Mouse (Mus musculus) retina, adult 2 months (tissue): Measurements from ENCODE around the gene Ndn.
A peak's percentile ranks its signal among the peaks of the same experiment; 100 is the strongest.

Experiments
- DNase-seq: peaks from one replicate; pipeline ENCODE4 v3.0.0-alpha.2; 2012; ENCODE audit warnings: low read depth, low spot score

Ndn gene

DNA sequence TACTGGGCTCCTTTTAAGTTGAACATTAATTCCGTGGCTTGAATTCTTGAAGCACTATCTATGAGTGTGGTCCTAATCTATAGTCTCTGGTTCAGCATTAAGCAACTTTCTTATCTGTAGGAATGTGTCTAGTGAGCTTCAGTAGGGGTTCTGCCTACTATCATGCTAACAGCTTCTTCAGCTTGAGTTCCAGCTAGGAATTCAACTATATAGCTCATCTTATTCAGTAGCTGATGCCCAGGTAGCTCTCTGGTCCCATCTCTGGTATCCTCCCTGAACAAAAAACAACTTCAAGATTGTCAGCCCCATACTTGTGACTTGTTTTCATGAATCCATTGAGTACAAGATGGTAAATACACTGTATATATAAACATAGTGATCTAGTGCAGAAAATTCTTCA lies at the start of gene Ndn:
Gene Ndn, plus strand, starts transcription at position 301 of the 400 bp plus-strand sequence.
- no peak for DNase-seq

DNA sequence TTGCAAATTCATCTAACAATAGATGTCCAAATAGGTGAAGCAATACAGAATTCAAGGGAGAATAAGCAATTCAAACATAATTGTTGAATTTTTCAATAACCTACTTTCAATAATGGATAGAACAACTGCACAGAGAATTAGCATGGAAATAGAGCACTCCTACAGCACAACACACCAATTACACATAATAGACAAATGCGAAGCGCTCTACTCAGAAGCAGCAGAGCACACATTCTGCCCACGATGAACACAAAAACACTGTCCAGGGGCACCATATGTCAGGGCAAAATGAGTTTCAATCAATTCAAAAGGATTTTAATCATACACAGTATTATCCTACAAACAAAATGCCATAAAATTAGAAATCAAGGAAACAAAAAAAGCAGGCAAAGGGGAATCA lies 43.9 kb upstream of the Ndn start:
- no peak for DNase-seq

DNA sequence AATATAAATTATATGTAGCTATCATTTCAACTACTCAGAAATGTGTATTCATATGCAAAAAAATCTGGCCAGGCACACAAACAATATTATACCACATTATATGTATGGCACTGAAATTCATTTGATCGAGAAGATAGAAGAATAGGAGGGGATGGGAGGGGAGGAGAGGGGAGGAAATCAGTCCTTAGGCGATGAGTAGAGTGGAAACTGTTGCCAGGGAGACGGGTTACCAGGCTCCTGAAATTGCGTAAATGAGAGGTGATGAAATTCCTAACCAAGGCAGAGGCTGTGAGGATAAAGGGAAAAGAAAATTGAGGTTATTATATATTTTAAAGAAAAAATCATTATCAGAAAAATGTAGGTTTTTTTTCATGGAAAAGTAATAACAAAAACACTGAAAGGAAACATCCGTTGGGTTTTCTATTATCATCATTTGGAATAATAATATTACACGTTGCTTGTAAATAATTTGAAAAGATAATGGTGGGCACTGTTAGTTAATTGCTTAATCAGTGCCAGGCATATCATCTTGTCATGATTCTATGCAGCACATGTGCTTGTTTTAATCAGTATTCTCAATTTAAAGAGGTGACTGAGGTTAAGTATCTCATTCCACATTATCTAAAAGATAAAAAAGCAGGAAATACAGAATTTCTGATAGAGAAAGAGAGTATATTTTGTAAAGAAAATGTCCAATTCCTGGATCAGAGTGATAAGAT lies 39.3 kb upstream of the Ndn start:
- DNase-seq, result no peak

DNA sequence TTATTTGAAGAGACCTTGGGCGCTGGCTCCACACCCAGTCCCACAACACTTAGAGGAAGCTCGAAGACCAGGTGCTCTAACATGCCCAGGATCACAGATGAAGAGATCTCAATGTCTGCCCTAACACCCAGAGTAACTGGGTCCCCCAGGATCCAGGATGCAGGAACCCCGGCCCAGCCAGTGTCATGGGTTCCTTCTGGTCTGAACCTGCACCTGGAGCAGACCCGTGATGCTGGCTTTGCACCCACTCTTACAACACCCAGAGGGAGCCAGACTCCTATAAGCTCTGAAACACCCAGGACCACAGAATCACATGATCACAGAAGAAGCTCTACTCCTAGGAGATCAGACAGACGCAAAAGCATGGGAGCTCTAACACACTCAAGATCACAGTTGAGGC lies 29.6 kb upstream of the Ndn start:
- no peak for DNase-seq

DNA sequence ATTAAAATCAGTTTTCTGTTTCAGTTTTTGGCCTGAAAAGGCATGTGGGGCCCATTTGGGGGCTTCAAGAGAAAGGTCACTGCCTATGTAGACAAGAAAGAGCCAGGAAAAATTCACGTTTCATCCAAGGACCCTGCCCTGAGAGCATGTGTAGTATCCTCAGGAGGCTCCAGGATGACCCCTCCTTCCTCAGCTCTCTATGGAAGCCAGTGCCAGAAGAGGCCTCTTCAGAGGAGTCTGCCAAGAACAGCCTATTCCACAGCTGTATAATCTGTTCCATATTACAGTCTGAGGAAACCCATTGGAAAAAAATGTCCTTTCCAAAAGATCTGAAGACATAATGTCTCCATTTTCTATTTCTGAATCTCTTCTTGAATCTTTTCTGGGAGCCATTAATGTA lies 958 bp upstream of the Ndn start:
- DNase-seq, result no peak

DNA sequence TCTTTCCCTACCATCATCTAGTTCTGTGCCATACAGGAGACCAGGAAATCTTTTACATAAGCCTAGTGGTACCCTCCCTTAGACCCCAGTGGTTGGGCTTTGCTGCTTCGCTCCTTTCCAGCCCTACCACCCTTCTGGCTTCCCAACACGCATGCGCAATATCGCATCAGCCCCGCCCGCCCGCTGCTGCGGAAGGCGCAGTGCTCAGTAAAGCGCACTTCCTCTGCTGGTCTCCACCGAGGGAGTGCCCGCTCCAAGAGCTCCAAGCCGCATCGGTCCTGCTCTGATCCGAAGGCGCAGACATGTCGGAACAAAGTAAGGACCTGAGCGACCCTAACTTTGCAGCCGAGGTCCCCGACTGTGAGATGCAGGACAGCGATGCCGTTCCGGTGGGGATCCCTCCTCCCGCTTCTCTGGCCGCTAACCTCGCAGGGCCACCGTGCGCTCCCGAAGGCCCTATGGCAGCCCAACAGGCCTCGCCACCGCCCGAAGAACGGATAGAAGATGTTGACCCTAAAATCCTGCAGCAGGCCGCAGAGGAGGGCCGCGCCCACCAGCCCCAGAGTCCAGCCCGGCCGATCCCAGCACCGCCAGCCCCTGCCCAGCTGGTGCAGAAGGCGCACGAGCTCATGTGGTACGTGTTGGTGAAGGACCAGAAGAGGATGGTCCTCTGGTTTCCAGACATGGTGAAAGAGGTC lies 1.9 kb downstream of the Ndn start:
- DNase-seq, result peak; percentile 32

DNA sequence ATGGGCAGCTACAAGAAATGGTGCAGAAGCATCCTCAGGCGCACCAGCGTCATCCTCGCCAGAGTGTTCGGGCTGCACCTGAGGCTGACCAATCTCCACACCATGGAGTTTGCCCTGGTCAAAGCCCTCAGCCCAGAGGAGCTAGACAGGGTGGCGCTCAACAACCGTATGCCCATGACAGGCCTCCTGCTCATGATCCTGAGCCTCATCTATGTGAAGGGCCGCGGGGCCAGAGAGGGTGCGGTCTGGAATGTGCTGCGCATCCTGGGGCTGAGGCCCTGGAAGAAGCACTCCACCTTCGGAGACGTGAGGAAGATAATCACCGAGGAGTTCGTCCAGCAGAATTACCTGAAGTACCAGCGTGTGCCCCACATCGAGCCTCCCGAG lies 2.4 kb downstream of the Ndn start:
- DNase-seq, result no peak

DNA sequence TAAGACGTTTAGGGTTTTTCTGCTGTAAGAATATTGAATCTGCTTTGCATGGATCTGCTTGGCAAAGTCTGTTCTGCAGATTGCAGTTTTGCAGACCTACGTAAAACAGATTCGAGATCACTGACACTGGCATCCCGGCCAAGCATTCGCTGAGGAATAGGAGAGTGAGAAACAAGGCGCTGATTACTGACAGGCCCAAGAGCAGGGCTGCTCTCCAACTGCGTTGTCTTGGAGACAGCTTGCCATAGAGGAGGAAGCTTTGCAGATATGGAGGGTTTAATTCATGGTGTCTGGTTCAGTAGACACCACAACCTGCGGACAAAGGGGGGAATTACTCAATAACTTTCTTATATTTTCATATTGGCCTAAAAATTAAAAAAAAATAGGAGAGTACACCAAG lies 4.9 kb downstream of the Ndn start:
- DNase-seq, result no peak

DNA sequence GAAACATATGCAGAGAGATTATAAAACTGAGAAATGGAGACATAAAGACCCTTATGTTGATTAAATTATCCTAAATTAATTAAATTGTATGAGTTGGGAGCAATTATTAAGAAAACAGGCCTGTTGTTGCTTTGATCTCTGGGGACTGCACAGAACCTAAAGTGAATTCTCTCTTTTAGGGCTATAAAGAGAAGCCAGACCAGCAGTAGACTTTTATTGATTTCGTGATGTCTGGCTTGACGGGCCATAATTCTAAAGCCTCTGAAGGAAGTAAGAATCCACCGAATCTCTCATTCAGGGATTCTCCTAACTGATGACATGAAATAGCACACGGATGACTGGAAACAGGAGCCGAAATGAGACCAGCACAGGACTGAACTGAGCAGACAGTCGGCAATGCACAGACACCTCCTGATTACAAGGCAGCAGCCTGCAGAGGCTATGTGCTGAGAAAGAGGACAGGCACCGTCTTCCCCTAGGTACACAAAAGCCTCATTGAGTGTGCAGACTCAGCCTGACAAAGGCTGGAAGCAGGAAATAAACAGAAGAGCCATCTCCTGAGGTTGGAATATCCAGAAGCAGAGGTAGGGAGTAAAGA lies 18.8 kb downstream of the Ndn start:
- DNase-seq, result no peak

DNA sequence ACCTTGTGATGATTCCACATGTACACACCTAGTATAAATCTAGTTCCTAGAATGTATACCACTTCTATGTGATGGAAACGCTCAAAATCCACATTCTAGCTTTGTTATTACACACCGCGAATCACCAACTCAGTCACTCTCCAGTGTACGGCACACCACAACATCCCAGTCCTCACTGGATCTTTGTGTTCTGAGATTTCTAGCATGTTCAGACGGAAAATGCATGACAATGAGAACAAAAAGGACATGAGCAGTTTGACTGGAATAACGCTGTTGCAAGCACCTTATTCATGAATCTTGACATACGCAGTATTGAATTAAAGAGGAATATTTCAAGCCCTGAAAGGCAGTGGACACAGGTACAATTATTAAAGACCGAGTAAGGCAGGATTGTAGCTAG lies 20.4 kb downstream of the Ndn start:
- DNase-seq, result no peak

DNA sequence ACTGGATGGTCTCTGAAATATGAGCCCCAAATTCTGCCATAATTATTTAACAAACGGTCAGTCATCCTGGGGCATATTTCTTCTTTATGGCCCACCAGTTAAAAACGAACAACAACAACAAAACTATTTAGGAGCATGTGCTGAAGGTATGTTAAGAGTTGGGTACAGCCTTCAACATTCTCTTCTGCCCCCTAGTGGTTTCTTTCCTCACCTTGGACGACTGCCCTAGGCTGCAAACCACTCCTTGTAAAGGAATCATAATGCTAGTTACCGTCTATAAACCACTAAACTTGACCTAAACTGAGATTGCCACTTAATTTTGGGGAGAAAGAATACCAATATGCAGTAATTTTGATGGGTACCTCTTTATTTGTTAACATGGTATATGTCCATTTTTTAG lies 29.3 kb downstream of the Ndn start:
- peak; percentile 6 for DNase-seq

DNA sequence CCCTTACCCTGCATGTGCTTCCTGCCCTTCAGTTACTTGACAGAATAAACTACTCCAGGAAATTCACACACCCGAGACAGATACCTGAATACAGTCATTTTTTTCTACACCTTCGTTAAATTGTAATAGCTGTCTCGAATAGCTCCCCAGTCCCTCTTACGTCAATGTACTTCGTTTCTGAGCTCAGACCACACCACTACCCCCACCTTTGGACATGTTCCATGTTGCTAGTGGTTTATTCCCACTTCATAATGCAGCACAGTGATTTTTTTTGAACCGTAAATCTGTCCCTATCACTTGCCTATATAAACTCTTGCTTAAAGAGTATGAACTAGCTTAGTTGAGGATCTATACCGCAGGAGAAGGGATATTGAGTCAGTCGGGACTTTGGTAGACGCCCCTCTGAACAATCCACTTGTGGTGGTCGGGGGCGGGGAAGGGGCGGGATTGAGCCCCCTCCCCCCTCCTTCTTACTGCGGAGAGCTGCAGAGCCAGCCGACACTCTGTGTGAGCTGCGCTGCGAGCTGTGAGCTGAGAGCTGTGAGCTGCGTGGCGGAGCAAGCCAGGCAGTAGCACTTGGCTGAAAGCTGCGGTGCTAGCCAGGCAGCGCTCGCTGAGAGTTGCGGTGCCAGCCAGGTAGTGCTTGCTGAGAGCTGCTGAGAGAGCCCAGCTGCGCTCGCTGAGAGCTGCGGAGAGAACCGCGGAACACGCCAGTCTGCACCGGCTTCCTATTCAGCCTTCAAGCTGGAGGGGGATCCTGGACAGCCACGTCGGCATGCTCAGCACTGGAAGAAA lies 30.3 kb downstream of the Ndn start, which contains the start of gene Magel2:
Gene Magel2, plus strand, starts transcription at position 501 of the 795 bp plus-strand sequence.
- no peak for DNase-seq

DNA sequence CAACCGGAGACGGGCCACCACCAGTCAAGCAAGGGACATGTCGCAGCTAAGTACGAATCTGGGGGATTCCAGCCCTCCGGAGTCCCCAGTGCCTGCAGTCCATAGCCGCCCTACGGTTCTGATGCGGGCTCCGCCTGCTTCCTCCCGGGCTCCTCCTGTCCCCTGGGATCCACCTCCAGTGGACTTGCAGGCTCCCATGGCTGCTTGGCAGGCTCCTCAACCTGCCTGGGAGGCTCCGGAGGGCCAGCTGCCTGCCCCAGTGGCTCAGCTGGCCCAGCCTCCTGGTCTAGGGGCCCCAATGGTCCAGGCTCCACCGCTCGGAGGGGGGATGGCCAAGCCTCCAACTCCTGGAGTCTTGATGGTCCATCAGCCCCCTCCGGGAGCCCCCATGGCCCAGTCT lies 30.9 kb downstream of the Ndn start:
- no peak for DNase-seq

DNA sequence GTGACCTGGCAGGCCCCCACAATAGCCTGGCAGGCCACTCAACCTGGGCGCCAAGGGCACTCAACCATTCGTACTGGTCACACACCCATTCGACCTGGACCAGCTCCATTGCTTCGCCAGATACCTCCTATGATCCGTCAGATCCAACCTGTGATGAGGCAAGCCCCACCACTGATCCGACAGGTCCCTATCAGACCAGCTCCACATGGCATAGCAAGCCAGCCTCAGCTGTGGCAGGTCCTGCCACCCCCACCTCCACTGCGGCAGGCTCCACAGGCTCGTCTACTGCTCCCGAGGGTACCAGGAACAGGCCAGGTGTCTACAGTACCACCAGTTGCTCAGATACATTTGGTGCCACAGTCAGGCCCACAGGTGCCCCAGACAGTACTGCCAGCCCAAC lies 32.2 kb downstream of the Ndn start:
- no peak for DNase-seq

DNA sequence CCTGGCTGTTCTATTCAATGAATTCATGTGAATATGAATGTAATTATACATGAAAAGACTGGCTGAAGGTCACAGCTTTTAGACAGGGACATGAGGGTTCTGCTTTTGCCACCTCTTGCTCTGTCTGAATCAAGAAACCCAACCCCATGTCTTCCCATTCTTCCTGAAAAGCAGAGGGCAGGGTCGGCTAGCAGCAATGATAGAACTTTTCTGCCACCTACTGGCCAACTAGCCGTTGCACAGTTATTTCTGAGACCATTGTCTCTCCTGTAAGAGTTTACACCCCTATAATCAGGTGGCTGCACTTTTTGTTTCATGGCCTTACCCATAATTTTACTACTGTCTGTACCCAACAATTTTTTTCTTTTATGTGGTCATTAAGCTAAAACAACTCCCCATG lies 36.0 kb downstream of the Ndn start:
- peak; percentile 6 for DNase-seq

DNA sequence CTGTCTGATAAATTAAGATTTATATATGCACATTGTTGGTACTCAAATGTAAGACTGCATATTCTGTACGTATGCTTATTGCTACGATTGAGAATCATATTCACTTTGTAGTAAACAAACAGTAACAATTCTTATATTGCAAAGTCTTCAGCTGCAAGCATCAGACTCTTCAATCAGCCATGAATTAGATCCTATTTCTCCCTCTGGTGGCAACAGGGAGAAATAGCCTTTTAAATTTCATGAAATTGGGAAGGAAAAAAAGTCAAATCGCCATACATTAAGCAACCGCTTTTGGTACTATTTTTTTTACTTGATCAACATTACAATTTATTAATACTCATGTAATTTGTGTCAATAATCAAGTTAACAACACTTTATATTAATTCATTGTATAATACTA lies 41.9 kb downstream of the Ndn start:
- no peak for DNase-seq

DNA sequence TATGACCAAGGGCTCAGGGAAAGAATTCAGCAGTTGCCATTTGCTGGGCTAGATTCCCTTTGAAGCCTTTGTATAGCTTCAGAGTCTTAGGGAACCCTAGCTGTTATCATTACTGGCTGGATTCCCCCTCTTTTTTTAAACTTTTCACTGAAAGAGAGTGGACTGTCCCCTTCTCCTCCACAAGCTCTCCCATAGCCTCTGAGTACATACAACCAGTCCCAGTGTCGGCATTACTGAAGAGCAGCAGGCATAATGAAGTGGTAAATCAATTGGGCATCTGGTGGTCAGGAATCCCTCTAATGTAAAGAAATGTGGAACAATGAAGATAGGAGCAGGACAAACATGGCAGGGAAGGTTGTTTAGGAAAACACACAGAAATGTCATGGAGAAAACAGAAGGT lies 45.8 kb downstream of the Ndn start:
- DNase-seq, result no peak
